Mouse (Mus musculus) cerebellum, postnatal 36 days (tissue): ENCODE measurements around the gene Twf2.
"Not testable (repeated sequence)": the region's sequence is repeated elsewhere in the genome, so short reads cannot be mapped to it uniquely, and the experiment has no call there.

Source experiments
- DNase-seq, 2 experiments: peaks; one replicate each; pipeline ENCODE4 v3.0.0; 2021 to 2022; ENCODE audit warnings: mixed read lengths in 2 of 2

The Twf2 gene

GRCm38 (mm10) chr9:106202819-106203636 lies at the start of gene Twf2:
Gene Twf2, plus strand, starts transcription at chr9:106203108.
- peak; percentile 87 to 88 for DNase-seq

DNA sequence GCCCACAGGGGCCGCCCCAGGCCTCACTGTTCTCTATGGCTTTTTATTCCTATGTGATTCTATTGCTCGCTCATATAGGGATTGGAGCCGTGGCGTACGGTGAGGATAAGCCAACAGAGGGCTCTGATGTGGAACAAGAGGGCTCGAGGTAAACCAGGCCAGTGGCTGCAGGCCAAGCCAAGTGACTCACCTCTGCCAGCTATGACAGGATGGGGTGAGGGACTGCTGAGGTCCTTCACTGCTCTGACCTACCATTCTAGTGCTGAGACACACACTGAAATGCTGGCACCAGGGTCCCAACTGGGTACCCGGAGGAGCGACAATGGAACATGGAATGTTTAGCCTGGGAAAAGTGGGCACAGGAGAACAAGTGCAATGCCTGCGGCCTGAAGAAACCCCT lies 48.8 kb upstream of the Twf2 start:
- peak; percentile 48 to 57 for DNase-seq

GRCm38 (mm10) chr9:106156419-106156818 lies 46.5 kb upstream of the Twf2 start:
- DNase-seq: peak; percentile 68 to 76

DNA sequence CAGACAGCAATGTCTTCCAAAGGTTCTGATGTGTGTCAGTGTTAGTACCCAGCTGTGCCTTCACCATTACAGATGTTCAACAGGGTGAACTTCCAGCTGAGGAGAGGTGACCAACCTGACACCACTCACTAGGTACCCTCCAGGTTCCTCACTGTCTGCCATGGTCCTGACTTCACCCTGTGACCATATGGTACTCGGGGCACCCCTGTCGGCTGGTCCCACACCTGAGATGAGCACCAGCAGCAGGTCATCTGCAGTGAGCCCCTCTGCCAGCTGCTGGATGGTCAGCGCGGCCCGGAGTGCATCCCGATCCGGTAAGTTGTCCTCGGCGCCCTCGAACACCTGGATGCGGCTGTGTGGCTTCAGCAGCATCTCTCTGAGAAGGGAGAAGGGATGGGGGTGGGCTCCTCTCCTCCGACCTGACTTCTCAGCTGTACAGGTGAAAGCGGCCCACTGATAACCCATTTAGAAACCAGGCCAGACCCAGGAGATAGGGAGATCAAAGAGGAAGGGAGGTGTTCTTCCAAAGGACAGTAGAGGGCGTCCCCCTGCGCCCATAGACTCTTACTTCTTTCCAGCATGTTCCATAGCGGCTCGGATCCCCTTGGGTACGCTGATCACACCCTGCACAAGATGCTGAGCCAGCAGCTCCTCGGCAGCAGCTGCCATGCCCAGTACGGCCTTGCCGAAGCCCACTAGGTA lies 45.8 kb upstream of the Twf2 start:
- no peak for DNase-seq

DNA sequence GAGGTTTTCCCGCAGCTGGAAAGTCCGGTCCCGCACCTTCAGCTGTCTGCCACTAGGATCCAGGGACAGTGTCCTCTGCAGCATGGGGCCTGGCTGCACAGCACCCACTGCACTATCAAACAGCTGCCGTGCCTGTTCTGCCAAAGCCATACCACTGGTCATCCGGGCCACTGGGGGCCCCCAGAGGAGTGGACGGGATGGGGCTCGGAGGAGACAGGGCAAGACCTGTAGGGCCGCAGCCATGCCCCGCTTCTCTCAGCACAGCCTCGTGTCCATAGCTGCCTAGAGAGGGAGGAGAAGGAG lies 45.3 kb upstream of the Twf2 start:
- no peak for DNase-seq

GRCm38 (mm10) chr9:106158037-106158491 lies 44.8 kb upstream of the Twf2 start, which contains the start of gene Glyctk:
Gene Glyctk, minus strand, starts transcription at chr9:106158138.
- DNase-seq: no peak

DNA sequence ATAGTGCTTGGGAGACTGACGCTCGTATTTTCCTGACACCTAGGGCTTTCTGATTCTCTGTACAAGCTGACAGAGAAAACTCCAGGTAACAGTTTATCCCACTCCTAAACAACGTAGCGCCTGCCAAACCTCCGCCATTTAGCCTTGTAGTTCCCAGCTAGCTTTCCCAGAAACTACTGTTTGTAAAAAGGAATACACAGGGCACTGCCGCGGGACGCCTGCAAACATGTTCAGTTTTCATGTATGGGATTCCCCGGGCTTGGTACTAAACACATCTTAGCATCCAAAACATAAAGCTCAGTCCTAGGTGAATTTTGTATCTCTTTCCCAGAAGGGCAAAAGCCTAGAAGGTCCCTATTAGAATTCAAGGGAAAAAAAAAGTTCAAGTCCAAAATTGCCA lies 43.7 kb upstream of the Twf2 start:
- DNase-seq: no peak

DNA sequence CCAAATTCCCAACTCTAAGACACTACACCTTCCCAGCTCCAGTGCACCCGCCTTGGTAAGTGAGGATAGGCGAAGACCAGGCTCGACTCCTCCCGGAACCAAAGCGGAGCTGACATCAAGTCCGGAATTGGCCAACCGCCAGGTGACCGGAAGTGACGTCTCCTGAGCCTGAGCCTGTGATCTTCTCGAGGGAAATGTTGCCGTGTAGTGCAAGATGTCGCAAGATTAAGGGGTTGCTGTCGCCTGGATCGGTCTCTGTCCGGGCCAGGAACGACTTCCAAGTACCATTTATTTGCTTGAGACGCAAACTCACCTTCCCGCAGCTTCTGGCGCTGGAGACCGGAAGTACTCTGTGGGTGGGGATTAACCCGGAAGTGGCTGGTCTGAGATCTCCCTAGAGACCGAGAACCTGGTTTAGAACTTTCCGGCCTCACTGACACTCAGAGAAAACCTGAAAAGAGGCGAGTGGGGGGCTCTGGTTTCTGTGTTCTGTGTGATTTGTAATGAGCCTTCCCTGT lies 43.1 kb upstream of the Twf2 start:
- peak; percentile 99 to 100 for DNase-seq

DNA sequence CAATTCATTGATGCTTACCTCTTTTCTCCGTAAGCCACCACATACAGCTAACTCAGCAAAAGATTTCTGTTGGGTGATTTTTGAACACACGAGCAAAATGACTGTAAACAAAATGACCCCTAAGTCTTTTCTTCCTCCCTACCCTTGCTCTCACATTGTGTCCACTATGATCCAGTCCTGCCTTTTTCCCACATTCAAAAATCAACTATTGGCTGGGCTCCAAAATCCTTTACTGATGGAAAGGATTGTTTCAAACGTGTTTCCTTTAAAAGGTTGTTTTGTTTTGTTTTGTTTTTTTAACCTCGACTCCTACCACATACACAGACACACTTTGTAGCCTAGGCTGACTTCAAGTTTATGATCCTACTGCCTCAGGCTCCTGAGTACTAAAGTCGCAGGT lies 42.5 kb upstream of the Twf2 start:
- DNase-seq: no peak

DNA sequence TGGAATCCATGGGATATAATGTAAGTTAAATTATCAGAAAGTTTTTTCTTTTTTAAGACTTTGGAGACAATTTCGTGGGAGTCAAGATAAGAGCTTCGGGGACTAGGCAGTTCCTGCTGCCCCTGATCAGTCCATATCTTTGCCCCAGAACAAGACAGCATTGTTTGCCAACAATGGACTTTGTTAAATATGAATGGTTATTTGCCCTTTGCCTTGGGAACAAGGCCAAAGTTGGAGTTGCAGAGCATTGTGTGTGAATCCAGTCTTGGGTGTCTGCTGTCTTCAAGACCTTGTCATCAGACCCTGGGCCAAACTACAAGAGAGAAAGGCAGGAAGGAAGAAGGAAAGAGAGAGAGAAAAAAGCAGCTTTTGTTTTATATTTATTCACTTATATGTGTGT lies 36.2 kb upstream of the Twf2 start:
- DNase-seq: no peak

- DNase-seq: no peak
Measured at GRCm38 (mm10) chr9:106167241-106167640, 35.7 kb upstream of the Twf2 start.

DNA sequence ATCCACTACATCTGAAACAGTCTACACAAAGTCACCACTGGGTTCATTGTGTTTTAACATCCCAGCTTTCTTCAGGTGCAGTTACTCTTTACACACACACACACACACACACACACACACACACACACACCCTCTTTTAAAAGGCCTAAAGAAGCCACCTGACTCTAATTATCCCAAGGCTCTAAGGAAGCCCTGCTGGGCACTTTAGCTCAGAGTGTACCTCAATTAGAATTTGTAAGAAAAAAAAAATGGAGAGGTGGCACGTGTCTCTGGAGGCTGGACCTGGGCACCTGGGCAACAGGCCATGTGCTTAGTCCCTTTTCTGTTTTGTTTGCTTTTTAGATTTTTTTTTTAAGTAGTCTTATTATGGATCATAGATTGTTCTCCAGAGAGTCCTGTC lies 35.2 kb upstream of the Twf2 start:
- no peak for DNase-seq

GRCm38 (mm10) chr9:106169006-106169405 lies 33.9 kb upstream of the Twf2 start:
- DNase-seq: not testable (repeated sequence)

DNA sequence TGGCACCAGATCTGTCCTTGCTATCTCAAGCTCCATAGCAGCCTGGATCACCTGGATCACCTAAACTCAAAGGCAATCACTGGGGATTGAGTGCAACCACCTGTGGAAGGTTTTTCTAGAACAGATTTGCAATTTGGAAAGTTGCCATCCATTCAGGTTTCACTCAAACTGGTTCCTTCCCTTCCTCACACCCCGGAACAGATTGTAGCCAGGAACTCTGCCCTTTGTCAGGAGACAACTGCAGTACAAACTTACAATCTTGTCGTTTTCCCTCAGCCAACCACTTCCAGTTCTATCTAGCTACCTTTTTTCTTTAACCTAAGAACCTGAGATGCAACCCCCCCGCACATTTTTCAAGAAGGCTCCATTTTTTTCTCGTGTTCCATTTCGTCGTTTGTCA lies 33.0 kb upstream of the Twf2 start:
- DNase-seq: no peak

- DNase-seq: peak; percentile 88 to 92
Measured at GRCm38 (mm10) chr9:106170556-106171345, 32.2 kb upstream of the Twf2 start, which contains the start of gene Wdr82. Gene Wdr82, plus strand, starts transcription at chr9:106170928.

DNA sequence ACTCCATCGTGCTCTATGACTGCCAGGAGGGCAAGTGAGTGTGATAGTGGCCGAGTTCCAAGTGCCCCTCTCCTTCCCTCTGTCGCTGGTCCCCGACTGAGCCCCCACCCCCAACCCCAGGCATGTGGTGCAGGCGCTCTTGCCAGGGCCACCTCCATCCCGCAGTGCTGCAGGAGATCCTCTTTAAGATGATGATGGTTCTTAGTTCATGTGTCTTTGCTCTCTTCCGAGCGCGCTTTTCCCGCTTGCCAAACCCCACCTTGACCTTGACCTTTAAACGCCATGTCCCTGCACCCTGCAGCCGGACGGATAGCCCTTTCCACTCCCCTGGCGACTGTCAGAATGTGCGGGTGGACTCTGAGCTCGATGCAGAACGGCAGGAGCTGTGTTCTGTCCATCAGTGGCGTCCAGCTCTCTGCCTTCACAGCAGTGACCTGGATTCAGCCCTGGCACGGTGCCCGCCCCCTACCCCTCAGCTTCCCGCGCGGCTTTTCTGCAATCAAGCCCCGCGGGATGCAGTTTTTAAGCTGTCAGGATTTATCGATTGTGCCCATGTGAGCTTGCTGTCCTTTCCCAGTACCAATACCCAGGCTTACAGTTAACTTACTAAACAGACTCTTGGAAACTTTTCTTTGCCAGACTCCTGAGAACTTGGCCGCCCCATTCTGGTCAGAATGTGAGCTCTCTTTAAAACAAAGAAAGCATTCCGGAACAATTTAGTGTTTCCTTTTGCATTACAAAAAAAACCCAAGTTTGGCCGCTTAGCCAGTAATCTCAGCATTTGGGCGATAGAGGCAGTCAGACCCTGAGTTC lies 31.4 kb upstream of the Twf2 start:
- peak; percentile 87 to 90 for DNase-seq

DNA sequence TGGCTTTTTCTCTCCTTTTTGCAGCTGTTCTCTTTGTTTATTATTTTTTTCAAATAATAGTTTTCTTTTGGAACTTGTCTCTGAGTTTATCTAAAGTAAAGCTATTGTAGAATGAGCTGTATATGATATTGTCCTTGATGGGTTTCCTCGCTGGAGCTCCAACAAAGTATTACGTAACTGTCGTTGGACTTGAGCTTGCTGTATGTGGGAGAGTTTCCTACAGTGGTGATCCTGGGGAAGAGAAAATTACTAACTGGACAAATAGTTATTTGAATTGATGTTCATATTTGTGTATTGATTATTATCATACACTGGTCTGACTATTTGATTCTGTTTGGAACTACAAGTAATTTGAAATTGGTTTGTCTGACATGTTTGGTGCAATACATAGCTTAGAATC lies 30.4 kb upstream of the Twf2 start:
- no peak for DNase-seq

DNA sequence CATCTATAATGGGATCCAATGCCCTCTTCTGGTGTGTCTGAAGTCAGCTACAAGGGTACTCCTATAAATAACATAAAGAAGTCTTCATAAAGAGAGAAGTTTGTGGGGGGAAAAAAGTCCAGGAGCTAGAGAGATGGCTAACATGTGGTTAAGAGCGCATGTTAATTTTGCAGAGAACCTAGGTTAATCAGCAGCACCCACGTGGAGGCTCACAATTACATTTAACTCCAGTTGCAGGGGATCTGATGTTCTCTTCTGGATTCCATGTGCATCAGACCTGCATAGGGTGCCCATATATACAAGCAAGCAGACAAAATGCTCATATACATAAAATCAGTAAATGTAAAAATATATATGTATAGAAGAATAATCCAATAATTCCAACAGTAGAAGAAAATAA lies 29.5 kb upstream of the Twf2 start:
- DNase-seq: no peak

- DNase-seq: no peak
Measured at GRCm38 (mm10) chr9:106175552-106176200, 27.2 kb upstream of the Twf2 start.

DNA sequence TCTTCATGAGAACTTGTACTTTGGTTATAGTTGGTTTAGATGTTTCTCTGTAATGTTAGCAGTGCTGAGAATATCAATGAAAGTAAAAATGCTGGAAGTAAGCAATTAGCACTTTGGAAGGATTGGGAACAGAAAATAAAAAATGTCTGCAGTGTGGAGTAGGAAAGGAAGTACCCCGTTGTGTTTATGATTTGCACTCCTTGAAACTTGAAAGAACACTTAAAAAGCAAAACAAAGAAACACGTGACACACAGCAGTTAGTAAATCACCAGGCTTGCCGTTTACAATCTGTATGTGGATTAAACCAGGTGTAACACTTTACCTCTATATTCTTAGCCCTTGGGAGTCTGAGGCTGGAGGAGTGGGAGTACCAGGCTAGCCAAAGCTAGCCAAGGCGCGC lies 26.1 kb upstream of the Twf2 start:
- no peak for DNase-seq

GRCm38 (mm10) chr9:106177799-106178198 lies 25.1 kb upstream of the Twf2 start:
- no peak for DNase-seq

- no peak for DNase-seq
Measured at GRCm38 (mm10) chr9:106179454-106179853, 23.5 kb upstream of the Twf2 start.
